Mouse (Mus musculus) bone marrow, adult 2 months (tissue): Measurements from ENCODE around the gene Smarcd3.

ENCODE experiments used
- CTCF ChIP-seq: fragments of 200-500 bp; IDR thresholded peaks from 2 replicates; pipeline ENCODE4 v1.5.1; 2011; ENCODE audit warnings: low read length, control low read depth; ENCODE audit not compliant: control insufficient read depth, insufficient read depth
- POLR2A ChIP-seq: fragments of 200-500 bp; IDR thresholded peaks from 2 replicates; pipeline ENCODE4 v1.6.1; 2011; ENCODE audit warnings: low read depth, mild to moderate bottlenecking, control low read depth, low read length, borderline replicate concordance; ENCODE audit not compliant: control insufficient read depth

GRCm38 (mm10) chr5:24551317-24551688 lies 72.9 kb downstream of the Smarcd3 start:
- TF ChIP-seq CTCF (no peak), POLR2A (no peak)
